Mouse (Mus musculus) stomach, postnatal 0 days (tissue): ENCODE data around the gene Gpank1. TPM values are rescaled to one million over a fixed set of nuclear protein-coding genes. Genes with fewer than 3 reads are reported as not detected.

ENCODE experiments used
- ATAC-seq: fragments of 200-750 bp; cut with Nextera tagmentation; 2 replicates; pipeline ENCODE4 v1.8.0; 2017; ENCODE audit not compliant: low FRiP score, low TSS enrichment
- DNase-seq: peaks from one replicate; pipeline ENCODE4 v3.0.0-alpha.2; 2016; ENCODE audit warnings: low spot score
- H3K27ac ChIP-seq: fragments of 300-500 bp; sonication (generic); replicated peaks from 2 replicates; pipeline ENCODE4 v1.5.1; 2014; ENCODE audit warnings: mild to moderate bottlenecking, control low read depth
- H3K27me3 ChIP-seq: fragments of 300-500 bp; sonication (generic); 2 replicates; pipeline ENCODE4 v1.6.1; 2014; ENCODE audit warnings: low read length; ENCODE audit not compliant: control insufficient read depth, insufficient read depth
- H3K36me3 ChIP-seq: fragments of 300-500 bp; sonication (generic); 2 replicates; pipeline ENCODE4 v1.6.1; 2014; ENCODE audit warnings: low read length, mixed read lengths; ENCODE audit not compliant: control insufficient read depth, insufficient read depth
- H3K4me1 ChIP-seq: fragments of 300-500 bp; sonication (generic); replicated peaks from 2 replicates; pipeline ENCODE4 v1.6.1; 2014; ENCODE audit warnings: antibody characterized with exemption; ENCODE audit not compliant: control insufficient read depth, insufficient read depth
- H3K4me2 ChIP-seq: fragments of 300-500 bp; sonication (generic); replicated peaks from 2 replicates; pipeline ENCODE4 v1.6.1; 2014; ENCODE audit warnings: low read depth, mild to moderate bottlenecking, control low read depth, moderate library complexity
- H3K4me3 ChIP-seq: fragments of 300-500 bp; sonication (generic); 2 replicates; pipeline ENCODE4 v1.5.1; 2014; ENCODE audit warnings: low read depth, low read length, control low read depth
- H3K9ac ChIP-seq: fragments of 300-500 bp; sonication (generic); 2 replicates; pipeline ENCODE4 v1.6.1; 2014; ENCODE audit warnings: mild to moderate bottlenecking, low read length, control low read depth, mixed read lengths
- H3K9me3 ChIP-seq: fragments of 300-500 bp; sonication (generic); 2 replicates; pipeline ENCODE4 v1.6.1; 2016; ENCODE audit warnings: low read length; ENCODE audit not compliant: control insufficient read depth
- CTCF ChIP-seq: IDR thresholded peaks from 2 replicates; pipeline ENCODE4 v1.5.1; 2016; ENCODE audit warnings: antibody characterized with exemption, low read depth, mild to moderate bottlenecking, moderate library complexity
- EP300 ChIP-seq: optimal IDR thresholded peaks from 2 replicates; pipeline ENCODE3; 2016; ENCODE audit warnings: antibody characterized with exemption
- WGBS: fragments of 180-500 bp; shearing (Covaris S2); extraction: QIAGEN DNeasy Blood & Tissue Kit; methylation state at CpG from one replicate; pipeline ENCODE4 v1.1.7; 2014; 5-methylcytosine and 5-hydroxymethylcytosine counted together
- polyA plus RNA-seq: library from polyadenylated mRNA; unstranded; fragments of >200 nt; fragmentation: Nextera tagmentation; extraction: Ambion mirVana; gene quantifications from 2 replicates; pipeline ENCODE4 v1.2.1, GENCODE M21; 2015

The Gpank1 gene
- polyA plus RNA-seq, 1 experiment from 2014 or later, result 11.3 TPM

DNA sequence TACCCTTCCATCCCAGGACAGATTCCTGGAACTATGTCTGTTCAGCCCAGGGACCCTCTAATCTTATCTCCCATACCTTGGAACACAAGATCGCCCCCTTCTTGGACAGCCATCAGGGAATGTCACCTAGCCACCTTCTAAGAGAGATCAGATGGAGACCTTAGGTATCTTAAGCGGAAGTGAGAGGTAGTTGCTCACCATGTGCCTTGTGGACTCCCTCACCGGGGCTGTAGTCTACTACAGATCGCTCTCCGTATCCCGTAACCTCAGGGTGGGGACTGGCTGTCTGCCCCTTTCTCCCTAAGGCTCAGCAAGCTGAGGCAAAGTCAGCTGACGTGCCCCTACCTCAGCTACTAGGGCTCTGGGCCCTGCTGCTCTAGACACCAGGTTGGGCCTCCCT is 17.2 kb upstream of the Gpank1 start:
- 92% methylated on average over 7 of the region's 7 CpGs for WGBS
- H3K4me2 ChIP-seq, result no peak overlapping the region
- H3K9me3 ChIP-seq, result no peaks in the 10 kb centered on the region
- H3K27me3 ChIP-seq, result no peaks in the 10 kb centered on the region
- no peak overlapping the region for H3K9ac ChIP-seq
- H3K36me3 ChIP-seq, result peaks cover 20% of the 10 kb centered on the region
- H3K27ac ChIP-seq, result no peak overlapping the region
- no peak for ATAC-seq
- no peak for TF ChIP-seq CTCF
- no peak for TF ChIP-seq EP300
- no peak overlapping the region for H3K4me3 ChIP-seq
- DNase-seq, result no peak
- no peaks in the 10 kb centered on the region for H3K4me1 ChIP-seq

GRCm38 (mm10) chr17:35104754-35105153 is 16.5 kb upstream of the Gpank1 start:
- no peak for TF ChIP-seq EP300
- ATAC-seq (no peak), DNase-seq (no peak)
- 73% methylated on average over 6 of the region's 6 CpGs for WGBS
- Histone ChIP-seq H3K27ac (no peak overlapping the region), H3K4me3 (no peak overlapping the region), H3K27me3 (no peaks in the 10 kb centered on the region), H3K4me1 (no peaks in the 10 kb centered on the region), H3K9ac (no peak overlapping the region), H3K9me3 (no peaks in the 10 kb centered on the region), H3K36me3 (peaks cover 20% of the 10 kb centered on the region), H3K4me2 (no peak overlapping the region)

- peak; percentile 66 for DNase-seq
- no peaks in the 10 kb centered on the region for H3K4me1 ChIP-seq
- WGBS, result 26% methylated on average over 13 of the region's 13 CpGs
- H3K27me3 ChIP-seq, result no peaks in the 10 kb centered on the region
- no peak overlapping the region for H3K27ac ChIP-seq
- H3K9me3 ChIP-seq, result no peaks in the 10 kb centered on the region
- no peak for TF ChIP-seq EP300
- peak; percentile 80 for TF ChIP-seq CTCF
- peaks cover 16% of the 10 kb centered on the region for H3K36me3 ChIP-seq
- no peak overlapping the region for H3K4me3 ChIP-seq
- no peak overlapping the region for H3K4me2 ChIP-seq
- 0 out of 2 replicates have a peak, but pooled peaks have one; percentile 36 for ATAC-seq
- peak overlapping the region; percentile 31; the same call in 1 of the 2 replicates for H3K9ac ChIP-seq
These were observed 15.4 kb upstream of the Gpank1 start for GRCm38 (mm10) chr17:35105740-35106389.

DNA sequence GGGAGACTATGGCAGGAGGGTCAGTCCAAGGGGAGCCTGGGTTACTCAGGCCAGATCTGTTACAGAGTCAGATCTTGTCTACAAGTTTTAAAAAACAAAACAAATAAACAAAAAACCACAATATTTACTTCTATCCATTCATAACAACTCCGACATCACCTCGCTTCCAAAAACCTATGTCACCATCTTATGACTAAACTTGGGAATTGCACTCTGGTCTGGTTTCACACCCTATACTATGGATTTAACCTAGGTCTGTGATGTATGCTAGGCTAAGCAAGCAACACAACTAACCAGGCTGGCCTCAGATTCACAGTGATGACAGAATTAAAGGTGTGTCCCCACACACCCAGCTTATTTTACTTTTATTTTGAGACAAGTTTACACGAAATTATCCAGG is 14.7 kb upstream of the Gpank1 start:
- Histone ChIP-seq H3K9me3 (no peaks in the 10 kb centered on the region), H3K27me3 (no peaks in the 10 kb centered on the region), H3K4me1 (no peaks in the 10 kb centered on the region), H3K27ac (no peak overlapping the region), H3K9ac (no peak overlapping the region), H3K36me3 (peaks cover 10% of the 10 kb centered on the region), H3K4me3 (no peak overlapping the region), H3K4me2 (no peak overlapping the region)
- TF ChIP-seq EP300, result no peak
- peak; percentile 55 for TF ChIP-seq CTCF
- 53% methylated on average over 3 of the region's 3 CpGs for WGBS
- DNase-seq (no peak), ATAC-seq (no peak)

DNA sequence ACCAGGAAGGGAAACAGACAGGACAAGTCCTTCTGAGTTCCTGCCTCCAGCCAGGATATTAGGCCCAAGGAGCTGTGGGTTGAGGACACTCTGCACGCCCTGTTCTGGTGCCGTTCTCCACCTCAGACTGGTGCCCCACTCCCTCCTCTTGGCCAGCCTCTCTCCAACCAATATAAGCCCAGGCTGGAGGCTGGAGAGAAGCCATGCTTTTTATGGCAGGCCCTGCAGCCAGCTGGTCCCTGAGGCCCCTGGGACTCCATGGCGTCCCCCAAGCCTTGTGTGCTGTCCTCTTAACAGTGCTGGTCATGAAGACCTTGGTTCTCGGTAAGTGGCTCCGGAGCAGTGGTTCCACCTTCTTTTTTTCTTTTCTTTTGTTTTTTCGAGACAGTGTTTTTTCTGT is 13.2 kb upstream of the Gpank1 start, which contains the start of gene Ly6g5c:
Gene Ly6g5c, plus strand, starts transcription at position 183 of the 400 bp plus-strand sequence.
- Histone ChIP-seq H3K9ac (no peak within 1 kb of the TSS), H3K27me3 (no peaks in the 10 kb centered on the region), H3K27ac (no peak within 1 kb of the TSS), H3K36me3 (no peaks in the 10 kb centered on the region), H3K4me1 (no peaks in the 10 kb centered on the region), H3K4me2 (no peak within 1 kb of the TSS), H3K9me3 (no peaks in the 10 kb centered on the region), H3K4me3 (no peak within 1 kb of the TSS)
- DNase-seq, result no peak
- no peak for ATAC-seq
- TF ChIP-seq CTCF (no peak), EP300 (no peak)
- WGBS, result 84% methylated on average over 6 of the region's 6 CpGs

- ATAC-seq (no peak), DNase-seq (no peak)
- TF ChIP-seq CTCF (no peak), EP300 (no peak)
- WGBS, result 72% methylated on average over 9 of the region's 9 CpGs
- no peak overlapping the region for H3K4me2 ChIP-seq
- H3K27ac ChIP-seq, result no peak overlapping the region
- no peaks in the 10 kb centered on the region for H3K9me3 ChIP-seq
- H3K4me3 ChIP-seq, result no peak overlapping the region
- H3K9ac ChIP-seq, result no peak overlapping the region
- no peaks in the 10 kb centered on the region for H3K27me3 ChIP-seq
- no peaks in the 10 kb centered on the region for H3K4me1 ChIP-seq
- H3K36me3 ChIP-seq, result peaks cover 4% of the 10 kb centered on the region; the same call in 1 of the 2 replicates
These were observed 9.5 kb upstream of the Gpank1 start for GRCm38 (mm10) chr17:35111774-35112173.
